Mouse (Mus musculus) gastrocnemius, postnatal 10 days (tissue): ENCODE results near the gene Satb1. TPM values are rescaled to one million over a fixed set of nuclear protein-coding genes. Genes with fewer than 3 reads are reported as not detected.

Experiments
- DNase-seq: peaks from one replicate; pipeline ENCODE4 v3.0.0; 2021; ENCODE audit warnings: mixed read lengths
- long read RNA-seq, 2 experiments: library from polyadenylated mRNA; stranded (forward); transcript quantifications; one replicate each; pipeline ENCODE4 v2.0.0; 2021
- total RNA-seq, 2 experiments: library from RNA; stranded (reverse); gene quantifications; 2 replicates each; pipeline ENCODE4 v1.2.3; 2021

Gene Satb1
- 10 to 100 TPM; 82.9 to 84.3 TPM for total RNA-seq
- long read RNA-seq, experiment 1, full-length matches to known transcripts, result 30 of 50 reads
- long read RNA-seq, experiment 1, partial matches to known transcripts, result 4 of 50 reads
- long read RNA-seq, experiment 1, other reads (novel, unspliced or antisense), result 16 of 50 reads
- long read RNA-seq, experiment 2, full-length matches to known transcripts, result 19 of 40 reads
- long read RNA-seq, experiment 2, partial matches to known transcripts, result 10 of 40 reads
- long read RNA-seq, experiment 2, other reads (novel, unspliced or antisense), result 11 of 40 reads

GRCm38 (mm10) chr17:51832900-51833577 is at the start of gene Satb1:
Gene Satb1, minus strand, starts transcription at chr17:51833290.
- DNase-seq, result peak; percentile 74

- no peak for DNase-seq
Measured at GRCm38 (mm10) chr17:51882566-51882965, 49.5 kb upstream of the Satb1 start.

DNA sequence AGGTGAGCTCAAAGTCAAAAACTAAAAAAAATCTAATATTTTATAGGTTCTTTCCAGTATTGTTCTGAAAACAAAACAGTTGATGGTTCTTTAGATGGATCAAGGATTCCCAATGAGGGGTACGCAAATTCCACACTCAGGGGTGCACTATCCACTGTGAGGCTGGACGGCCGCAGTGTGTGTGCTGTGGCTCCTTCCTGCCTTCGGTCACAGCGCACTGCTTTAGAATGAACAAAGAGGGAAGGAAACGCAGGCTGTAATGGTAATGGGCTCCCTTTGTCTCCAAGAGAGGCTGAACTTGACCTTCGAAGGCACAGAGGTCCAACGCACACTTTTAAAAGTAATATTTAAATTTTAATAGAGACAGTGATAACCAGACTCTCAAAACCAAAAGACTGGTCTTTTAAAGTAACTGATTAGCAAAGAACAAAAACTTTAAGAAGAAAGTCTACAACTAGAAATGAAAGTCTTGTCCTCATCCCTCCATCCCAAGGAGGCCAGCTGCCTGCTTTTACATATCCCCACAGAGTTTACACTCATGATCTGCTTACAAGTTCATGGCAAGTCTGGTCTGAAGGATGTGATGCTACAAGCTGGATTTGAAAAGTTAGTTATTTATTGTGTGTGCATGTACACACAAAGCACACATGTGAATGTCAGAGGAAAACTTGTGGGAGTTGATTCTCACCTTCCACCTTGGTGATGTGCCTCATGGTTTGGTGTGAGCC is 48.0 kb upstream of the Satb1 start:
- DNase-seq, result no peak

DNA sequence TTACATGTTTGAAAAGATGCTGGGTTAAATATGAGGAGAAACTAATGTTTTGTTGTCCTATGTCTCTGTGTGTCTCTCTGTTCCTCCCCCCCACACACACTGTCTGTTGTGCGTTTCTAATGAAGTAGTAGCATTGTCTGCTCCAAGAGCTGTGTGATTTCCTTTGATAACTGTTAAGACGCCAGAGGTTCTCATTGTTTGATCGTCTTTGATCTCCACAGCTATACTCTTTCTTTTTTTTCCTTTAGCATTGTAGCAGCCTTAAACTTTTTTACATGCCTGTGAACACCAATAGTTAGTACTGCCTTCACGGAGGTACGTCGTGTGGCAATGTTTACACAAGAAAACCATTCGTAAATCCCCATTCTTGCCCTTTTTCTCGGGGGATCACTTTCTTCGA is 47.1 kb upstream of the Satb1 start:
- no peak for DNase-seq

GRCm38 (mm10) chr17:51879736-51880135 is 46.6 kb upstream of the Satb1 start:
- no peak for DNase-seq

GRCm38 (mm10) chr17:51879171-51879570 is 46.1 kb upstream of the Satb1 start:
- no peak for DNase-seq

GRCm38 (mm10) chr17:51876471-51876870 is 43.4 kb upstream of the Satb1 start:
- DNase-seq, result no peak

GRCm38 (mm10) chr17:51857616-51858015 is 24.5 kb upstream of the Satb1 start:
- no peak for DNase-seq

- no peak for DNase-seq
Measured at GRCm38 (mm10) chr17:51856332-51856731, 23.2 kb upstream of the Satb1 start.

- no peak for DNase-seq
Measured at GRCm38 (mm10) chr17:51855261-51855660, 22.2 kb upstream of the Satb1 start.

GRCm38 (mm10) chr17:51853952-51854351 is 20.9 kb upstream of the Satb1 start:
- DNase-seq, result no peak

DNA sequence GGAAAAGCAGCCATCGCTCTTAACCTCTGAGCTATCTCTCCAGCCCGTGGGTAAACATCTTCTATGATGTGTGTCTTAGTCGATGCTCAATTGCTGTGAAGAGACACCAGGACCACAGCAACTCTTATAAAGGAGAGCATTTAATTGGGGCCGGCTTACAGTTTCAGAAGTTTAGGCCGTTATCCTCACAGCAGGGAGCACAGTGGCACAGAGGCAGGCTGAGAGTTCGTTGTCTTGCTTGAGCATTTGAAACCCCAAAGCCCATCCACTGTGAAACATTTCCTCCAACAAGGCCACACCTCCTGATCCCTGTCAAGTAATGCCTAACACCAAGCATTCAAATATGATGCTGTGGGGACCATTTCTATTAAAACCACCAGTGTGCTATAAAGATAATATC is 7.5 kb upstream of the Satb1 start:
- DNase-seq, result no peak

DNA sequence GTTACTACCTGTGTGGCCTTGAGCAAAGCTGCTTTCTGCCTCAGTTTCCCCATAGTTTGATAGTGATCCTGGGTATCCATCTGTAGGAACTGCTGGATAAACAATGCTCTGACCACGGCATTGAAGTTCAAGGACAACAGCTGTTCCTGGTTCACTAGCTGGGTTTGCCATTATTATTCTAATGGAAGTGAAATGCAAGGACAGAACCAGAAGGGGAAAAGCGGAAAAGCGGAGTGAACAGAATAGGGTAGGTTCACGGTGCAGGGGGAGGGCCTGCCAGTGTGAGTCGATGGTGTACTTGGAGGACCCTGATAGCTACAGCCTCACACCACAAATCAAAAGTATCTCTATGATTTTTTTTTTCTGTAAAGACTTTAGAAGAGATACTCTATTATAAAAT is 6.4 kb upstream of the Satb1 start:
- DNase-seq, result no peak

GRCm38 (mm10) chr17:51836901-51837300 is 3.8 kb upstream of the Satb1 start:
- DNase-seq, result no peak

- no peak for DNase-seq
Measured at GRCm38 (mm10) chr17:51836243-51836642, 3.2 kb upstream of the Satb1 start.

GRCm38 (mm10) chr17:51833578-51834361 is 680 bp upstream of the Satb1 start:
- no peak for DNase-seq

- no peak for DNase-seq
Measured at GRCm38 (mm10) chr17:51832421-51832875, 642 bp downstream of the Satb1 start.

- DNase-seq, result peak; percentile 36
Measured at GRCm38 (mm10) chr17:51831702-51832420, 1.2 kb downstream of the Satb1 start.

- DNase-seq, result no peak
Measured at GRCm38 (mm10) chr17:51831121-51831701, 1.9 kb downstream of the Satb1 start.

DNA sequence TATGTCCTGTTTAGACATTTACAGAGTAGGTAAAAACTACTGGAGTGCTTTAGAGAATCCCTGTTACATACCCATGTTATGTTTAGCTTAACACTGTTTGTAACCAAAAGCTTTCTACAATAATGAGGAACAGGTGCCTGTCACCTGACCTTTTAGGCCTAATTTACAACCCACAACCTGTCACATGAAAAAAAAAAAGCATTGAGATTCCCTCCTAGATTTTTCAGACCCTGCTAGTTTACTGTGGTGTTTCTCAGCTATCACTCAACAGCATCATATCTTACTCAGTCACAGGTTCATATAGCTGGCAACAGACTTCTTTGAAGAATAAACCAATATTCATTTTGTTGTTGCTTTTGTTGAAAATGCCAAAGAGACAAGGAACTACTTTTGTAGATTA is 3.7 kb downstream of the Satb1 start:
- no peak for DNase-seq

GRCm38 (mm10) chr17:51827922-51828410 is 5.1 kb downstream of the Satb1 start:
- no peak for DNase-seq
